Mouse (Mus musculus): ENCODE measurements at regions not wholly inside any gene's neighbourhood (a gene's known extent, or its start where the extent isn't known, plus 50 kb on each side); places are given as distances from the start of the nearest gene placed in this dataset.

DNA sequence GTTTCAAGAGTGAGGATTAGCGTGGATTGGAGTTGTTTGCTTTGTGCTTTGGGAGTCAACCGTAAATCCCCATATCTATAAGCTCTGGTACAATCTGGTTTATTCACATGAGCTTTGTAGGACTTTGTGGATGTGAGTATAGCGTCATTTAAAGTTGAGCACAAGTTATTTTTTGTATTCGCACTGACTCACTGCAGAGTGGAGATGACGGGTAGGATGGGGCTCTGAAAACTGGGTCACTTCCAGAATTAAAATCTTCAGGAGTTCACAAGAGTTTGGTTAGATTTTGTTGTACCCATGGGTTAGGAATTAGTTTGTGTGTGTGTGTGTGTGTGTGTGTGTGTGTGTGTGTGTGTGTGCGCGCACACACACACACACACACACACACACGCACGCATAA, 345.7 kb upstream of the Kif2a start:
- no peak for ATAC-seq

DNA sequence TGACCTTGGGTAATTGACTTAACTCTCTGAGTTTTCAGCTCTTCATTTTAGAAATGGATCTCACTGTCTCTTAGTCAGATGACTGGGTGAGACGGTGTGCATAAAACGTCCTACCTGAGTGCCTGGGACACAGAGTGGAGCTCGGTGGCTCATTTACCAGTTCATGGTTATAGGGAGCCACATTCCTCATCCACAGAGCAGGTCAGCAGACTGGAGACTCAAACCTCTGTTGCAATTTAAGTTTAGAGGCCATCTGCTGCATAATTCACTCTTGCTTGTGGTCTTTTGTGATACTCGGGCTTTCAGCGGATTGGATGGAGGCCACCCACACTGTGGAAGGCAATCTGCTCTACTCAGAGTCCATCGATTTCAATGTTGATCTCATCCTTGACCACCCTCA, 343.8 kb upstream of the Kif2a start:
- ATAC-seq = no peak

DNA sequence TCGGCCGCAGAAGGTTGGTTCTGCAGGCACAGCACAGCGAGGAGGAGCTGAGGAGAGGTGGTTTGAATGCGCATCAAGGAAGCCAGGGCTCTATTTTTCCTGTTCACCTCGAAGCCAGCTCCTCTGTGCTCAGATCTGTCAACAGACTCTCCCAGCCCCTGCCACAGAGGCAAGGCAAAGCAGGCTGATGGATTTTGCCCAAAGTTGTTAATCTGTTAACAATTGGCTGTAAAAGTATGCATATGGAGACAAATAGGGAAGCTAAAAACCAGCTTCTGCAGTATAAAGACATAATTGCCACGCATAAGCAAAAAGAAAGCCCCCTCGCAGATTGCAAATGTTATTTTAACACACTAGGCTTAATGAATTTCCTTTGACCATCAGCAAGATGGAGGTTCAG, 343.3 kb upstream of the Kif2a start:
- ATAC-seq = no peak

DNA sequence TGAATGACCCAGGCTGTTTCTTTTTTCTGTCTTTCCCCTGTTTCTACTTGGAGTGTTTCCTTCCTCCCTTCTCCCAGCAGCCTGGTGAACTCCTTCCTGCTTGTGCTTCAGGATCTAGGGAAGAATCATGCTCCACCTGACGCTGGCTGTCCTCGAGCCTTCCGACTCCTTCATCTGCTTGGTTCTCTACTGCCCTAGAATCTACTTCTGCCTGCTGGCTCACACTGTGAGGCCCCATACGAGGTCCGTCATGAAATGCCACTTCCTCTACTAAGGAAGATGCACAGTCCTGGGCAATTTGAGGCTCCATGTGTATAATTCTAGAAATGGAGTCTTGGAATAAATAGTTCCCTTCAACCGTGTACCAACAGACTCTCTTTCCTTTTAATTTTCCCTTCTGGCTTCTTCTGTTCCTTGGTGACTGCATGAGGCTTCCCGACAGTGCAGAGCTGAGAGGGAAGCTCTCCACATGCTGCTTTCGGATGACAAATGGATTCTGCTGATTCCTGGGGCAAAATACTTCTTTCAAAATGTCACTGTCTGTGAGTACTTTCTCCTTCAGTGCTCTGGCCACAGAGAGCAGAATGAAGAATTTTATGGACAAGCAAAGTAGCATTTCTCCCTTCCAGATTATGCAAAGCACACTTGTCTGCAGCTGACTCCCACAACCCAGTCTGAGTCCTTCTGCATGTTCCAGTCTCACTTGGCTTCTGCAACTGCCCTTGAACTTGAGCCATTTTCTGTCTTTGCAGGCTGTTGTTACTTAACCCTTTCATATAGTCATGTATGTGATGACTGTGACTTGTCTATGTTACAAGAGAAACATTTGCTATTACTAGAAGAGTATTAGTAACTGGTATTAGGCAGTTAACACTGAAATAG, 341.1 kb upstream of the Kif2a start:
- no peak for ATAC-seq

DNA sequence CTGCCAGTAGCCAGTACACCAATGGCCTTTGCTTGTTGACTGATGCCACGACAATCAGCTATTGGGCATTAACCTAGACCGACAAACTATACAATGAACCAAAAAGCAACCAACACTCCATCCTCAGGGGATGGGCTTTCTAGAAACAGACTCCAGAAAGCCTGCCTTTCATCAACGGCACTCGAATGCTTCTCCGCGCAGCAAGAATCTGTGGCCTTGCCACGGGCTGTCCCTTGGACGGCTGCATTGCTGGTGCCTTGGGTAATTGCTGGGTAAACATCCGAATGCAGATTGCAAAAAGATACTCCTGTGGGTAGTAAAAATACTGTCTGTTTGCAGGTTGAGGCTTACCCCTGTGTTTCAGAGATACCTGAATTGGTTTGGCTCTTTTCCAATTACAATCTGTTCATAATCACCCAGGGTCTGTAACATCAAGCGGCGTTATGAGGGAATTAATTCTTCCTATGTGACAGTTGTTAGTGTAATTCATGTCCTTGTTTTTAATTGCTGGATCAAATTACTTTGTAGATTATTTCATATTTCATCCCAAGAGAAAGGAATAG, 319.0 kb upstream of the Kif2a start:
- ATAC-seq = no peak

DNA sequence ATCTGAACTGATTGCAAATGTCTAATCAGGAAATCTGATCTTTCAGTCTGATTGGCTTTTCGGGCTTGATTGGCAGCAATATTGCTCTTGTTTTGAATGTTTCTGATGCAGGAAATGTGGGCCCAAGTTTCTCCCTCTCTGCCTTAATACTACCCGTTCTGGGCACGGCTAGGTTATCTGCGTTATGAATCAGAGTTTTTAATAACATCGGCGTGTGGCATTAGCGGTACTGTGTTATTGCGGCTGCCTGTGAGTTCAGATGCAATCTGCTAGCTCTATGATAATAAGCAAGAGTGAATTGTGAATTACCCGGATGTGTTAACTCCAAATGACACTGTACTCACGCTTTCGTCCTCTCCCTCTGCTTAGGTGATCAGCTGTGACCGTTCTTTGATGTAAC, 316.2 kb upstream of the Kif2a start:
- ATAC-seq = no peak

DNA sequence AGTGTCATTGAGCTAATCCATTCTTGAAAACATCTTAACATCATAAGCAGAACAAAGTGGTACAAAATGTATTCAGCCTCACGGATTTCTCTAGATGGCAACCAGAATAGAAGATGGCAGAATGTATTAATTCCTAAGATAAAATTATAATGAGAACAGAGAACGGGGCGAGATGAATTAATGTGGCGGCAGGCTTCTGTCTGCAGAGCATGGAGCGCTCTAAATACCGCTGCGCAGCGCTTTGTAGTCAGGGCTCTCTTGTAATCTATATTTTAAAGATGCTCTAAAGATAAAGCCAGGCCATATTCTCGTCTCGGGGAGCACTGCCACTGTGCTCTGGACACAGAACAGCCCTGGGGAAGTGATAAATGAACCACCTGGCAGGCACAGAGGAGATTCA, 315.2 kb upstream of the Kif2a start:
- ATAC-seq = no peak

DNA sequence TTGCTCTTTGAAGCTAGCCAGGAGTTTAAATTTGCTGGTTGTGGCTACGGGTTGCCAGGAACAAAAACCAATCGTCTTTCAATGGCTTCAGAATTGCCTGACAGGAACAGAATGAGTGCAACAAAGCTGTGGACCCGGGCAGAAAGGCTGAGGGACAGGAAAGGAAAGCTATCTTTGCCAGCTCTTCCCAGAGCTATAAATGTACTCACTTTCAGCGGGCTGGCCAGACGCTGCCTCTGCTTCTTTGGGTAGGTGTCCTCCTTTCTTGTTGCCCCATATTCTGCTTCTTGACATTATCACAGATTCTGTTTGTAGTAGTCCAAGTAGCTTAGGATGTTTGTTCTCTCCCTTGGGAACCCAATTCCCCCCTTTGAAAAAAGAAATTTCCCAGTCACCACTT, 307.4 kb upstream of the Kif2a start:
- ATAC-seq = no peak

DNA sequence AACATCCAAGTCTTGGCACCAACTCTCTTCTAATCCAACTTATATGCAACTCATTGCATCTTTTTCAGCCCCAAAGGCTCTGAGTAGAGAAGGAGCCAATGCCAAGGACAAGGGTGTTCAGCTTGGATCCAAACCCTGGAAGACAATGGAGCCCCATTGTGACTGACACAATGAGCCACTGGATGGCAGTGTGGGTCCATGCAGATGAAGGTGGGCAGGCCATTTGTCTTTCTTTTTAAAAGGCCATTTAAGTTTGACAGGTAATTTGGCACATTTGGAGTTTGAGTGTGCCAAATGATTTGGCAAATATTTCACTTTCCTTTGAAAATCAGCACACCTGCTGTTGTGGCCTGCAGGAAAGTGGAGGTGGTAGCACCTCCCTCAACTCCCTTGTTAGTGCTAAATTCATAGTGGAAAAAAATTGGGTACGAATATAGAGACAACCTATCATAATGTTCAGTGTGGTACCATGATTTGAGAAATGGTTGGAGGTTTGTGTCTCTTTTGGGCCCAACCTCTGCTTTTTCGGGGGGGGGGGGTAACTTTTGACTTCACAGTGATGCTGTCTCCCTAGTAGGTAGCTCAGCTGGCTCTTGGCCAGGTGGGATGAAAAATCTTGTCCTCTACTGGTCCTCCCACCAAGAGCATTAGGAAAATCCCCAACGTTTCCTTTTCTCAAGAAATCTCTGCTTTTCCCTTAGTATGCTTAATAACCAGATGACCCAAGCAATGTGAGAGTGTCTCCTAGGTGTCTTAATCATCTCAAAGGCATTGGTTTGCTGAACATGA, 304.0 kb upstream of the Kif2a start:
- no peak for ATAC-seq

DNA sequence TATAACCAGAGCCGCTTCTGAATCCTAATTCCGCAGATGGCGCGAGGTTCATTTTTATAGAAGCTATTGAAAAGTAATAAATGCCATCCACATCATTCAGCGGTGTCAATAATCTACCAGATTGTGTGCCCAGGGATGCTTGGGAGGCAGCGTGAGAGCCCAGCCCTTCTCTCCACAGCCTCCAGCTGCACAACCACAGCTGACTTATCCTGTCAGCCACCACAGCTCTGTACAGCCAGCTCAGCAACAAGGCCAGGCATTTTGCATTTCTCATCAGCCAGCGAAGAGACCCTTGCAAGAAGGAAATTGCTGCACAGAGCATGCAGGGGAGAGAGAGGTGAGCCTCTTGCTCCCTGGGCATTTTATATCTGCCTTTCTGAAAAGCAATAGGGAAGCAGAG, 292.8 kb upstream of the Kif2a start:
- ATAC-seq = no peak

DNA sequence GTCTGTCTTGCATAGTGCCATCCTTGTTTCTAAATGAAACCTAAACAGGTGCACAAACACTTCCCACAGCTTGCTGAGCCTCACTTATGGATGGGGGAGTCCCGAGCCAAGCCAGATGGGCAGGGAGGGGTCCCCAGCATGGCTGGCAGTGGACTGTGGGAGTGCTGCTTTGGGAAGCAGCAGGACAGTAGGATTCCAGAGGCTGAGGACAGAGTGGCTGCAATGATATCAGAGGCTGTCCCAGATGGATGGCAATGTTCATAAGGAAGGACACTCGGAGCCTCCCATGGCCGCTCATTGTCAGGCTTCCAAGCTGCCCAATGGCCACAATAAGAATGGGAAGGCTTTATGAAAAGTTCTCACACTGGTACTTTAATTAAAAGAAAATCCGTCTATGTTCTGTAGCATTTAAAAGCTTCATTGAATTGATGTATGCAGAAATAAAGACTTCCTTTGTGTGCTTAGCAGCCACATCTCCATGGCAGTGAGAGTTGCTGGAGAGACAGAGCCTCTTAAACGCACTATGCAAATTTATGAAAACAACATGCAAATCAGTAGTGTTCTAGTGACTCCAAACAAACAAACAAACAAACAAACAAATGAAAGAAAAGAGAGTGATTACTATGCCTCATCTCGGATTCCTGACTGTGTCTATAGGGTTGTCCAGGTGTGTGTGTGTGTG, 287.2 kb upstream of the Kif2a start:
- ATAC-seq = no peak

DNA sequence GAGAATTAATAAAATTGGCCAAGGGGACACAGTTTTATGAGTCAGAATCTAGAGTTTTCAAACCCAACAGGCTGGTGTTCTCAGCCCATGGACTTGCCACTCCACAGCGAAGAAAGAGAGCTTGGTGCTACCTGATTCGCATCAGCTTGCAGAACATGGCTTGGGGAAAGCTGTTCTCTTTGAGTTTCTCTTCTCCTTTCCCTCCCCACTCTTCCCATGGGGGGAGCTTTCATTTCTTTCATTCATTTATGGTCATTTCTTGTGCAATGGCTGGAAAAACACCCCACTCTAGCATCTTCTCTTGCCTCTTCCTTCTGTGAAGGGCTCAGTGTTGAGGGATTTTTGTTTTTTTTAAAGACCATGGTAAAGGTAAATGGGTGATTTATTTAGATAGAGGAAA, 286.5 kb upstream of the Kif2a start:
- no peak for ATAC-seq

DNA sequence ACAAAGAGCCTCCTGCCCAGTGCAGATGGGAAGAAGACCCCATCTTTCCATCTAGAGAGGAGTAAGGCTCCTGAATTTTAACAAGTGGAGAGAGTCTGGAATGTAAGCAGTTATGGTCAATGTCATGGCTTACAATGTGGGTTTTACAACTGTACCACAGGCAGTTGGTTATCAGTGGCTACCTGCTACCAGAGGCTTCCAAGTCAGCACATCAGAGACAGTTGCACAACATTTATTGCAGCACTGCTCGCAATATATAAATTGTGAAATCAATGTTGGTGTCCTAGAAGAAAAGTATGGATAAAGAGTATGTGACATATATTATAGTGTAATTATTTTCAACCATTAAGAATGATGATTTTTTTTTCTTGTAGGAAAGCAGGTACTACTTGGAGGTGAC, 285.0 kb upstream of the Kif2a start:
- no peak for ATAC-seq

DNA sequence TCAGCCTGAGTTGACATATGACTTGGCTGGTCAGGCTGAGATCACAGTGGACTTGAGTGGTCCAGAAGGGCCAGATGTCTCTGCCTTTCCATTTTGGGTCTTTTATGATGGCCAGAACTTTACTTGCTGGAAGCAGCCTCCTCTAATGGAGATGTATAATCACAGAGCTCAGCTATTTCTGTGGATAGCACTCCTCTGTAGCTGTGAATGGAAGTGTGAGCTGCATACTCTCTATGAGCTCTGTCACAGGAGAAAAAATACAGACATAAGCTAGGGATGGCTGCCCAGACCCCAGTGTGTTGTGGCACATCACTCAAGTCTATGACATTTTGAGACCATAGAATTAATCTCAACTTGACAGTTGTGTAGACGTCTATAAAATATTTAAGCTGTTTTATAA, 284.3 kb upstream of the Kif2a start:
- no peak for ATAC-seq

DNA sequence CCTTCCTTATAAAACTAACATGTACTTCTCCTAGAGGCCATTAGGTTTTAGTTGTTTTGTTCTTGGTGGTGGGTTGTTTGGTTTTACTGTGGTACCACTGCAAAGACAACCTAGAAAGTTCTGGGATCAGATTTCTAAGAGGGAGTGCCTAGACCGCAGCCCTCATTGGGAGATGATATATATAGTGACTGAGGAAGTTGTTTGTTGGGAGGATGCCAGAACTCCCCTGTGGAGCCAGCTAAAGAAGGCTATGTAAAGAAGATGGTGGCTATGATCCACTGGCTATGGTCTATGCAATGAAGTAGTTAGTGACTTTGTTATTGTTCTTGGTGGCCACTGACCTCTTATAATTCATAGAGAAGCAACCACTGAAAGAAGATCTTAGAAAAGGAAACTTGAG, 283.8 kb upstream of the Kif2a start:
- ATAC-seq = no peak

DNA sequence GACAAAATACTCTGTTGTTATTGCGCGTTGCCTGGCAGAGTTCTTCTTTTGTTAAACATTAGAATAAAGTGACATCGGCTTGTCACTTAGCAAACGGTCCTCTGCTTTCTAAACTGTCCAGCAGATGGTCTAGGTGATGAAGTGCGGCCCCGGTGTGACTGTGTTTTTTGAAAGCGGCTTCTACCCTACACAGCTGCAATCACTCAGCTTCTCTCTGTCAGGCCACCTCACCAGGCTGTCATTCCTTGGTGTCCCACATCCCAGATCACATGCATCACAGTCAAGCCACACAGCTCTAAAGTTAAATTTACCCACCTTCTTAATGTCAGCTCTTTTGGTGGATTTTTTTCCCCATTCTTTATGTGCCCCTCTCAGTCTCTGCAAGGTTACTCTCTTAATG, 282.0 kb upstream of the Kif2a start:
- no peak for ATAC-seq

DNA sequence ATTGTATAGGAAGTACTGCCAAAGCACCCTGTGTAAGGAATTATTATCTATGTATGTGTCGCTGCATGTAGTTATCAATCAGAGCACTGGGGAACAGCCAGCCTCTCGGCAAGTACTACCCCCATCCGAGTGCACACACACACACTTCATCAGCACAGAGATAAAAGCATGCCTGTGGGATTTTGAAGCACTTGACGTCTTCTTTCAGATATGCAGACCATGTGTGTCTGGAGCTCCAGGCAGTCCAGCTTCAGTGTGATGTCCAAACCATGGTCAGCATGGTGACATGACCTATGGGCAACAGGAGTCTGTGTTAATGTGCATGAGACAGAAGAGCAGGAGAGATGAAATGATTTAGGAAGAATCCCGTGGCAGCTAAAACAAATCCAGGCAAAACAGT, 281.4 kb upstream of the Kif2a start:
- no peak for ATAC-seq

DNA sequence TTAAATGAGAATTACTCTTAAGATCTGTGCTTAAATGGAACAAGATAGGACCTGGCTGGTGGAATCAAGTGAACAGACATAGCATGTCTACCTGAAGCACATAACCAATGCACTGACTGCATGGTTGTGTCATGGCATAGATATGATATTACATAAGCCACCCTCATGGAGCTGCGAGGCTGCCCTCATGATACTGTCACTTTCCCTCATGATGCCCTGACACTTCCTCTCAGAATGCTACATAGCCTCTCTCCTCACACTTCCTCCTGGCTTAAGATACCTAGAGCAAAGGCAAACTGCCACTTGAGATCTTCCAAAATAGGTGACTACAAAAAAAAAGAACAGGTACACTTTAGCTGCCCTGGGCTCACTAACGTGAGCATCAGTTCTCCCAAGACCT, 278.9 kb upstream of the Kif2a start:
- no peak for ATAC-seq

DNA sequence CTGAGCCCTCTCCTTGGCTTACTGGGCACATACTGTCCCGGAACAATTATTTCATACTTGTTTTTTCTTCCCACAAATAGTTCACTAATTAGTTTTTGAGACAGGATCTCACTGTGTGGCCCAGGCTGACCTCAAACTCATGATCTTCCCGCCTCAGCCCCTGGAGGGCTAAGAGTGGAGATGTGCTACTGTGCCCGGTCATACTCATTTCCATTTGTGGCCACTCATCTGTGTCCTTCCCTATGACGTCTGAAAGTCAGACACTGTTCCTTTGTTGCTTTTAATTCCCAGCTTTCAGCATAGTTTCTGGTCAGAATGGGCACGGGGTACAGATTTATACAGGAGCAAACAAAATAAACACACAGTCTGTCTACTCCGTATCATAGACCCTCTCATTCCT, 242.7 kb upstream of the Kif2a start:
- no peak for ATAC-seq

DNA sequence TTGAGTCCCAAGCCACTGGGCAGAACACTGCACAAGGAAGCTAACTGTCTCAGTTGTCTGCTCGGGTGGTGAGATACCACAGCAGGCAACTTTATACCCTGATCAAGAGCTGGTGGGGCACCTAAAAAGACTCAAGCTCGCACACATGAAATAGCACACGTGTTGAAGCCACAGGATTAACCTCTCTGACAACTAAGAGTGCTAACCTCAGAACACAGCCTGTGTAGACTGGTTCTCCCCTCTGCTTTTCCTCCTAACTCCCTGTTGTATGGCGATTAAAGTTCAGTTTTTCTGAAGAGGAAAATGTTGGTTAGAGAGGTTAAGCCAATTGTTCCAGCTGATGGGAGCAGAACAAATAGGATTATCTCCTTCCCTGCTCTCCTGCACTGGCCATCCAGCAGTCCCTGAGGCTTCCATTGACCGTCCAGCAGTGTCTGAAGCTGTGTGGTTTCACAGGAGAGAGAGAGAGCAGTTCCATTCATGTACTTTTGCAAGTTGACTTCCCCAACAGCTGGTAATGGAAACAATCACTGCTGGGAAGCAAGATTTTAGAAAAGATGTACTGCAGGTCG, 239.6 kb upstream of the Kif2a start:
- no peak for ATAC-seq

DNA sequence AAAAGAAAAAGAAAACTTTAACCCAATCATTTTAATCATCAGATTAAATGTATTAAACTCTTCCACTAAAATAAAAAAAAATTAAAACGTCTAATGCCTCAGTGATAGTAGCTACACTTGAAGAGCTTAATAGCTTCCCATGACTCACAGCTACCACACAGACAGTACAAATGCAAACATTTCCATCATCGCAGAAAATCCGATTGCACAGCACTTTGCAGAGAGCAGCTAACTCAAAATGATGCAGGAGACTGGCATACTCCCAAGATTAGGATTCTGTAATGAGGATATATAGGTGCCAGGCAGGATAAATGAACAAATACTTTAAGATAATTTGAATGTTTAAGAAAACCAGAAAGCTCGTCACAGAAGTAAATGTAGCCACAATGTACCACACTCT, 238.3 kb upstream of the Kif2a start:
- no peak for ATAC-seq

DNA sequence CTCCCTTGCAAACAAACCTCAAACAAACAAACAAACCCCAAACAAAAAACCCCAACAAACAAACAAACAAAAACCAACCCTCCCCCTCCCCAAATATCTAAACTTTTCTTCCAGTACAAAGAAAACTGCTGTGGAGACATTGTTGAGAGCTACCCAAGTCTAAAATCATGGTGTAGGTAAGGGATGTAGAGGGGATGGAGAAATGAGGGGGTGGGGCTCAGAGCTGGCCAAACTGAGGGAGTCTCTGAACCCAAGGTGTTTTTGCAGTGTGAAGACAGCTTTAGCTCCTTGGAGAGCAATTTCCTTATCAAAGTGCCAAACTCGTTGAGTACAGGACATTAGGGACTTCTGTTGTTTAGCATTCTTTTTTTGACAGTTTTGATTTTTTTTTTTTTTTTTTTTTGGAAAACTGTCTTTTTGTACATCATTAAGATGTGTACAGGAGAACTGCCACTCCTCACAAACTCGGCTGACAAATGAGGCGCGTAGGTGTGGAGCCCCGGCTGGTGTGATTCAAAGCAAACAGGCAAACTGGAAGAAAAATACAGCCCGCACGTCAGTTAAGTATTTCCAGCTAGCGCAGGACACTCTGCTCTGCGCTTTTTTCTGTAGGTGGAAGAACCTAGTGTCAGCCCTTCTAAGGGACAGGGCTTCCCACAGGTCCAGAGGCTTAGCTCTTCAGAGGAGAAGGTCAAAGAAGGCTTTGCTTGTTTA, 226.0 kb upstream of the Kif2a start:
- ATAC-seq = no peak
